Mouse (Mus musculus) midbrain, embryonic 11.5 days (tissue): ENCODE results near the gene Lrsam1. TPM values are rescaled to one million over a fixed set of nuclear protein-coding genes. Genes with fewer than 3 reads are reported as not detected.
A peak's percentile ranks its signal among the peaks of the same experiment; 100 is the strongest.

ENCODE experiments used
- ATAC-seq: fragments of 200-750 bp; cut with Nextera tagmentation; 2 replicates; pipeline ENCODE4 v1.8.0; 2017; ENCODE audit warnings: moderate TSS enrichment, moderate library complexity; ENCODE audit not compliant: low FRiP score
- DNase-seq: peaks from one replicate; pipeline ENCODE4 v3.0.0; 2015; ENCODE audit warnings: low spot score; ENCODE audit errors: missing footprints
- H3K27ac ChIP-seq: fragments of 300-500 bp; sonication (generic); 2 replicates; pipeline ENCODE4 v1.5.1; 2014; ENCODE audit warnings: low read depth, low read length
- H3K27me3 ChIP-seq: fragments of 300-500 bp; sonication (generic); 2 replicates; pipeline ENCODE4 v1.6.1; 2014; ENCODE audit warnings: mild to moderate bottlenecking, low read length, moderate library complexity, mixed read lengths; ENCODE audit not compliant: control insufficient read depth, insufficient read depth
- H3K36me3 ChIP-seq: fragments of 300-500 bp; sonication (generic); 2 replicates; pipeline ENCODE4 v1.6.1; 2014; ENCODE audit warnings: mild to moderate bottlenecking, low read length, moderate library complexity, mixed read lengths; ENCODE audit not compliant: control insufficient read depth, insufficient read depth
- H3K4me1 ChIP-seq: fragments of 300-500 bp; sonication (generic); 2 replicates; pipeline ENCODE4 v1.6.1; 2014; ENCODE audit warnings: low read length; ENCODE audit not compliant: control insufficient read depth, insufficient read depth
- H3K4me2 ChIP-seq: fragments of 300-500 bp; sonication (generic); 2 replicates; pipeline ENCODE4 v1.6.1; 2014; ENCODE audit warnings: mild to moderate bottlenecking, moderate library complexity
- H3K4me3 ChIP-seq: fragments of 300-500 bp; sonication (generic); 2 replicates; pipeline ENCODE4 v1.5.1; 2014; ENCODE audit warnings: low read depth, low read length
- H3K9ac ChIP-seq: fragments of 300-500 bp; sonication (generic); 2 replicates; pipeline ENCODE4 v1.6.1; 2014; ENCODE audit warnings: low read length
- H3K9me3 ChIP-seq: fragments of 300-500 bp; sonication (generic); 2 replicates; pipeline ENCODE4 v1.6.1; 2016; ENCODE audit warnings: low read length; ENCODE audit not compliant: control insufficient read depth
- WGBS: fragments of 180-500 bp; shearing (Covaris S2); extraction: QIAGEN DNeasy Blood & Tissue Kit; methylation state at CpG from one replicate; pipeline ENCODE4 v1.1.7; 2014; 5-methylcytosine and 5-hydroxymethylcytosine counted together
- polyA plus RNA-seq: library from polyadenylated mRNA; unstranded; fragments of >200 nt; fragmentation: Nextera tagmentation; extraction: Ambion mirVana; gene quantifications from 2 replicates; pipeline ENCODE4 v1.2.1, GENCODE M21; 2014

The Lrsam1 gene
- polyA plus RNA-seq, 1 experiment from 2014 or later, result 9.2 TPM

DNA sequence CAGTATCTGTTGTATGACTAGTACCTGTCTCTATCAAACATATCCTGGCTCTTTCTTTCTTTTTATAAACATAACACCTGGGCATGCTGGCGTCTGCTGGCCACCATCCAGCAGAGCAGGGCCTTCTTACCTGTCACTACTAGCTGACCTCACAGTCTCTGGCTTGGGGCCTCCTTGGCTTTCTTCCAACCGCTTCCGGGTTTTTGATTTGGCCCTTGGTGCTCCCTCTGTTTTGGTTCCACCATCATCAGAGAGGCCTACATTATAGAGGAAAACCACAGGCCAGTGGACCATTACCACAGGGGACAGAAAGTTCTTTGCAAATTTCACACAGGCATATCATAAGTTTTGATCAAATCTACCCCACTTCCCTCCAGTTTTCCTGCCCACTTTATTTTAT is 28.0 kb upstream of the Lrsam1 start:
- Histone ChIP-seq H3K36me3 (no peaks in the 10 kb centered on the region), H3K27ac (no peak overlapping the region), H3K27me3 (no peaks in the 10 kb centered on the region), H3K4me1 (no peaks in the 10 kb centered on the region), H3K4me2 (no peak overlapping the region), H3K9me3 (no peaks in the 10 kb centered on the region), H3K9ac (no peak overlapping the region), H3K4me3 (no peak overlapping the region)
- 78% methylated on average over 3 of the region's 3 CpGs for WGBS
- no peak for ATAC-seq
- DNase-seq, result no peak

DNA sequence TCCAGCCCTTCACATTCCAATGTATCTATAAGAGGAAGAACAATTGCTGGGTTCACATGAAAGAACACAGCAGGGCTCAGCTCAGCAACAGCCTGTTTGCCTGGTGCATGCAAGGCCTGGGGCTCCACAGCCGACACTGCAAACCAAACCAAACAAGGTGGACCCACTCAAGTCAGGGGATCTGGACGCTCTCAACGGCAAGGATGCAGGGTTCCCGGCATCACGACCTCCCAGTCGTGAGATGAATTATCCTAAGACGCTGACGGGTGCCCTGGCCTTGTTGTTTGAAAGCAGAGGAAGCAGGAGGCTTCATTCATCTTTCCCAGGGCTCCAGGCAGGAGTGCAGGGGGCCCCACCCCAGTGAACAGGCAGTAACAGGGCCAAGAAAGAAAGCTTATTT is 24.4 kb upstream of the Lrsam1 start:
- Histone ChIP-seq H3K4me3 (no peak overlapping the region), H3K36me3 (no peaks in the 10 kb centered on the region), H3K9me3 (no peaks in the 10 kb centered on the region), H3K27ac (no peak overlapping the region), H3K4me1 (peaks cover 13% of the 10 kb centered on the region), H3K9ac (no peak overlapping the region), H3K4me2 (no peak overlapping the region), H3K27me3 (no peaks in the 10 kb centered on the region)
- WGBS, result 75% methylated on average over 8 of the region's 8 CpGs
- ATAC-seq (no peak), DNase-seq (no peak)

- H3K36me3 ChIP-seq, result no peaks in the 10 kb centered on the region
- H3K4me2 ChIP-seq, result no peak overlapping the region
- H3K27ac ChIP-seq, result no peak overlapping the region
- H3K9ac ChIP-seq, result no peak overlapping the region
- ATAC-seq, result no peak
- peaks cover 15% of the 10 kb centered on the region for H3K4me1 ChIP-seq
- no peak for DNase-seq
- no peaks in the 10 kb centered on the region for H3K27me3 ChIP-seq
- H3K9me3 ChIP-seq, result no peaks in the 10 kb centered on the region
- 53% methylated on average over 6 of the region's 6 CpGs for WGBS
- H3K4me3 ChIP-seq, result no peak overlapping the region
These were observed 22.2 kb upstream of the Lrsam1 start for GRCm38 (mm10) chr2:32983617-32984016.

DNA sequence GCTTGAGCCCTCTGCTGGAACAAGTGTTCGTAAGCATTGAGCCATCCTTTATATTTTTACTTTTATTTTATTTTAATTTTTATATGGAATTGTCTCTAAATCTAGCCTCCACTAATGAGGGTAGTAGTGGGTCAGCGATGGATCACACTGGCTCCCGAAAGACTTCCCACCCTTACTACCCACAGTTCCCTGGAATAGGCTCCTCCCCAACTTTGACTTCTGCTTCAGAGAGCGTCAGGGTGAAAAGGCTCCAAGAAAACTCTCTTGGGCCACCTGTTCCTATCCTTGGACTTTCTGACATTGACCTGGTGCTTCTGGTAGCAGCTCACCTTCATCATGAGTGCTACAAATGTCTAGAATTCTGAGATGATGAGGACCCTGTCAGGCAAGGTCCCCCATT is 21.3 kb upstream of the Lrsam1 start:
- no peak for ATAC-seq

GRCm38 (mm10) chr2:32981725-32982271 is 20.4 kb upstream of the Lrsam1 start, which contains the start of gene Slc2a8:
TSS of gene Slc2a8 (minus strand) at chr2:32982083.
- under 1% methylated on average over 50 of the region's 50 CpGs for WGBS
- H3K9ac ChIP-seq, result peak within 1 kb of the TSS; percentile 83
- peak within 1 kb of the TSS; percentile 56 for H3K27ac ChIP-seq
- H3K4me1 ChIP-seq, result peaks cover 15% of the 10 kb centered on the region
- DNase-seq (peak; percentile 96), ATAC-seq (peak; percentile 99)
- no peaks in the 10 kb centered on the region for H3K27me3 ChIP-seq
- H3K4me2 ChIP-seq, result peak within 1 kb of the TSS; percentile 99
- peak within 1 kb of the TSS; percentile 82 for H3K4me3 ChIP-seq
- no peaks in the 10 kb centered on the region for H3K36me3 ChIP-seq
- H3K9me3 ChIP-seq, result no peaks in the 10 kb centered on the region

More for the DNA sequence above, 21.3 kb upstream of the Lrsam1 start:
- WGBS, result 4% methylated on average over 4 of the region's 4 CpGs
- DNase-seq, result no peak
- Histone ChIP-seq H3K27me3 (no peaks in the 10 kb centered on the region), H3K4me1 (peaks cover 15% of the 10 kb centered on the region), H3K9ac (peak overlapping the region; percentile 28; the same call in 1 of the 2 replicates), H3K36me3 (no peaks in the 10 kb centered on the region), H3K9me3 (no peaks in the 10 kb centered on the region), H3K27ac (no peak overlapping the region), H3K4me2 (peak overlapping the region; percentile 99), H3K4me3 (peak overlapping the region; percentile 82)

DNA sequence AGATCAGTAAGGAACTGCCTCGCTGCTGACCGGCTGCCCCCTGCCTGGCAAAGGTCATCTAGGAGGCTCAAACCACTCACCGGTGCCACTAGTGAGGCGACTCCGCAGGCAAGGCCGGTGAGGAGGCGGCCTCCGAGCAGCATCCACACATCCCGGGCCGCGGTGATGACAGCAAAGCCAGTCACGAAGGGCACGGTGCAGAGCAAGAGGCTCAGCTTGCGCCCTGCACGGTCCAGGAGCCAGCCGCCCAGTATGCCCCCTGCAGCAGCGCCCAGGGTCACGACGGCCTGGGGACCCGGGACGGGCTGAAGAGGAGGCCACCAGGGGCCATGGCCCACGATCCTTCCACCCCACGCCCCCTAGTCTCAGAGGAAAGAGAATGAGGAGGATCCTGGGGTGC is 19.9 kb upstream of the Lrsam1 start:
- Histone ChIP-seq H3K36me3 (no peaks in the 10 kb centered on the region), H3K4me1 (peaks cover 15% of the 10 kb centered on the region), H3K9me3 (no peaks in the 10 kb centered on the region), H3K27ac (peak overlapping the region; percentile 56; the same call in 1 of the 2 replicates), H3K27me3 (no peaks in the 10 kb centered on the region), H3K4me2 (peak overlapping the region; percentile 99), H3K4me3 (peak overlapping the region; percentile 82), H3K9ac (peak overlapping the region; percentile 83)
- 1% methylated on average over 23 of the region's 23 CpGs for WGBS
- DNase-seq, result peak; percentile 92
- peak; percentile 40; the same call in 1 of the 2 replicates for ATAC-seq

GRCm38 (mm10) chr2:32979675-32980074 is 18.3 kb upstream of the Lrsam1 start:
- Histone ChIP-seq H3K4me1 (peaks cover 15% of the 10 kb centered on the region), H3K27ac (no peak overlapping the region), H3K9ac (no peak overlapping the region), H3K36me3 (no peaks in the 10 kb centered on the region), H3K4me3 (no peak overlapping the region), H3K27me3 (no peaks in the 10 kb centered on the region), H3K9me3 (no peaks in the 10 kb centered on the region), H3K4me2 (no peak overlapping the region)
- no peak for DNase-seq
- no peak for ATAC-seq
- 88% methylated on average over 7 of the region's 7 CpGs for WGBS

DNA sequence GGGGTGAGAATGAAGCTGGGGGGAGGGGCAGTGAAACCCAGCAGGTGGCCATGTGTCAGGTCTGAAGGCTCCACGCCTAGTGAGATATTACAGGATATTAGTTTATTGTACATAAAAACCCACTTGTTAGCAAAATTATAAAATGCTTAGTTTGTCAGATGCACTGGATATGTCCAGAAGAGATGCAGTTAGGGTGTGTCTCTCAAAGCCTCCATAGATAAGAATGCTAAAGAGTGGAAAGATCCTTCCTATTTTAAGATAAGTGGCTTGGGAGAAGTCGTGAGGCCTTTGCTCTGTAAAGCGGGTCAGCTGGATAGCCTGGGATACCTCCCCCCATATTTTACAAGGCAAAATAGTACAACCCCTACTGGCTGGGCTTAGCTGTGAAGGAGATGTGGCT is 17.3 kb upstream of the Lrsam1 start:
- H3K36me3 ChIP-seq, result 0 out of 2 replicates have a peak, but pooled peaks cover under 1% of the 10 kb centered on the region
- H3K27me3 ChIP-seq, result no peaks in the 10 kb centered on the region
- H3K27ac ChIP-seq, result no peak overlapping the region
- 87% methylated on average over 3 of the region's 3 CpGs for WGBS
- no peaks in the 10 kb centered on the region for H3K9me3 ChIP-seq
- no peak overlapping the region for H3K4me2 ChIP-seq
- no peak for ATAC-seq
- no peak for DNase-seq
- H3K4me3 ChIP-seq, result no peak overlapping the region
- H3K4me1 ChIP-seq, result peaks cover 15% of the 10 kb centered on the region
- no peak overlapping the region for H3K9ac ChIP-seq

DNA sequence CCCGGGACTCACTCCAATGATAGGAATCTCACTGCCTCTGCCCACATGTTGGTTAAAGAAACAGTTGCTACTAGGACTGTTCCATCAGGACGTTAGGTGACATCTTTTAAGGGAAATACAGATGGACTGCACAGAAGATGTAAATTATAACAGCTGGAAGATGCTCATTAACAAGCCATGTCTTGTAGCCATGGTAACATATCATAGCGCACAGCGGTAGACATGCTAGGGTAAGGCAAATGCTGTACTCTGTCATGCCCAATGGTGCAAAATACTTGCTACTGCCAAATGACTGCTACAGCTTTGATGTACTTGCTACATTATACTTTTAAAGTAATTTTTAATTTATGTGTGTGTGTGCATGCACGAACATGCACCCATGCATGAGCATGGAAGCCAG is 15.7 kb upstream of the Lrsam1 start:
- DNase-seq (no peak), ATAC-seq (no peak)
- Histone ChIP-seq H3K27ac (no peak overlapping the region), H3K4me1 (peaks cover 8% of the 10 kb centered on the region), H3K9ac (no peak overlapping the region), H3K27me3 (no peaks in the 10 kb centered on the region), H3K36me3 (0 out of 2 replicates have a peak, but pooled peaks cover 3% of the 10 kb centered on the region), H3K4me2 (no peak overlapping the region), H3K9me3 (no peaks in the 10 kb centered on the region), H3K4me3 (no peak overlapping the region)
- WGBS, result 85% methylated on average over 5 of the region's 5 CpGs
